Mouse (Mus musculus) intestine, embryonic 16.5 days (tissue): ENCODE results near the gene Cacybp. TPM values are rescaled to one million over a fixed set of nuclear protein-coding genes. Genes with fewer than 3 reads are reported as not detected.

Experiments used
- ATAC-seq: fragments of 200-750 bp; cut with Nextera tagmentation; 2 replicates; pipeline ENCODE4 v1.8.0; 2017; ENCODE audit warnings: moderate TSS enrichment, moderate library complexity
- H3K27ac ChIP-seq: fragments of 300-500 bp; sonication (generic); 2 replicates; pipeline ENCODE4 v1.5.1; 2014; ENCODE audit warnings: mild to moderate bottlenecking, low read length
- H3K27me3 ChIP-seq: fragments of 300-500 bp; sonication (generic); replicated peaks from 2 replicates; pipeline ENCODE4 v1.6.1; 2014; ENCODE audit warnings: low read length, control low read depth, mixed read lengths; ENCODE audit not compliant: control insufficient read depth, insufficient read depth
- H3K36me3 ChIP-seq: fragments of 300-500 bp; sonication (generic); 2 replicates; pipeline ENCODE4 v1.6.1; 2014; ENCODE audit warnings: low read length, control low read depth; ENCODE audit not compliant: control insufficient read depth, insufficient read depth
- H3K4me1 ChIP-seq: fragments of 300-500 bp; sonication (generic); 2 replicates; pipeline ENCODE4 v1.6.1; 2014; ENCODE audit warnings: low read length, control low read depth, mixed read lengths; ENCODE audit not compliant: control insufficient read depth, insufficient read depth
- H3K4me2 ChIP-seq: fragments of 300-500 bp; sonication (generic); 2 replicates; pipeline ENCODE4 v1.6.1; 2014; ENCODE audit warnings: low read depth, low read length, control low read depth
- H3K4me3 ChIP-seq: fragments of 300-500 bp; sonication (generic); 2 replicates; pipeline ENCODE4 v1.5.1; 2014; ENCODE audit warnings: mild to moderate bottlenecking, low read length
- H3K9ac ChIP-seq: fragments of 300-500 bp; sonication (generic); 2 replicates; pipeline ENCODE4 v1.6.1; 2014; ENCODE audit warnings: low read depth, low read length
- H3K9me3 ChIP-seq: fragments of 300-500 bp; sonication (generic); 2 replicates; pipeline ENCODE4 v1.6.1; 2016; ENCODE audit warnings: low read length, control low read depth; ENCODE audit not compliant: control insufficient read depth
- WGBS: fragments of 180-500 bp; shearing (Covaris S2); extraction: QIAGEN DNeasy Blood & Tissue Kit; methylation state at CpG from one replicate; pipeline ENCODE4 v1.1.7; 2014; 5-methylcytosine and 5-hydroxymethylcytosine counted together
- polyA plus RNA-seq: library from polyadenylated mRNA; unstranded; fragments of >200 nt; fragmentation: Nextera tagmentation; extraction: Ambion mirVana; gene quantifications from 2 replicates; pipeline ENCODE4 v1.2.1, GENCODE M21; 2015

Gene Cacybp
- polyA plus RNA-seq, 1 experiment from 2014 or later, result 181 TPM

DNA sequence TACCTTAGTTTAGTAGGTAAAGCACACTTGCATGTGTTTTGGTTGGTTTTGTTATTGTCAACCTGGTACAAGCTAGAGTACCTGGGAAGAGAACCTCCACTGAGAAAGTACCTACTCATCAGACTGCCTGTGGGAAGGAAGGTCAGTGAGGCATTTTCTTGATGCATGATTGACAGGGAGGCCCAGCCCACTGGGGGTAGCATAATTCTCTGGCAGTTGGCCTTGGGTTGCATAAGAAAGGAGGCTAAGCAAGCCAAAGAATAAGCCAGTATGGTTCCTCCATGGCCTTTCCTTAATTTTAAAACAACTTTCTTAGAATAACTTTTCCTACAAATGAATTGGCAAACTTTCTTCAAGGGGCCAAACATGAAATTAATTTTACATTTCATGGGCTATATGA lies 7.2 kb downstream of the Cacybp start:
- no peak for ATAC-seq
- no peak overlapping the region for H3K9ac ChIP-seq
- no peak overlapping the region for H3K4me2 ChIP-seq
- peaks cover 15% of the 10 kb centered on the region; the same call in 1 of the 2 replicates for H3K36me3 ChIP-seq
- H3K9me3 ChIP-seq, result no peaks in the 10 kb centered on the region
- no peaks in the 10 kb centered on the region; the same call in 1 of the 2 replicates for H3K4me1 ChIP-seq
- H3K4me3 ChIP-seq, result no peak overlapping the region
- H3K27me3 ChIP-seq, result no peaks in the 10 kb centered on the region
- H3K27ac ChIP-seq, result no peak overlapping the region

DNA sequence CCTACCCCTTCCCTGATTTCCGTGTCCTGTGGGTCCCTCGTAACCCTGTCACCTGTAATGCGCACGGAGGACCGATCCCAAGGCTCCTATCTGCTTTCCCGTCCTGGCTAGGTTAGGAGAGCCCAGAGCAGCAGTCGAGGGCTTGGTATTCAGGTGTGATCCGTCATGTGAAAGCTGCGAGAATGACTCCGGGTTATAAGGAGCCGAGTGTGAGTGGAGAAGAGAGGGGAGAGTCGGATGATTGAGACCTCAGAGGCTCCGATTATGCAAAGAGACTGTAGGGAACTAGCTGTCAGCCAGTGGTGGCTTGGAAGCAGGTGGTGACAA lies 17.4 kb downstream of the Cacybp start:
- Histone ChIP-seq H3K36me3 (0 out of 2 replicates have a peak, but pooled peaks cover 2% of the 10 kb centered on the region), H3K9me3 (no peaks in the 10 kb centered on the region), H3K9ac (peak overlapping the region; percentile 80), H3K27me3 (no peaks in the 10 kb centered on the region), H3K27ac (peak overlapping the region; percentile 72), H3K4me3 (peak overlapping the region; percentile 77), H3K4me1 (peaks cover 8% of the 10 kb centered on the region; the same call in 1 of the 2 replicates), H3K4me2 (peak overlapping the region; percentile 75)
- WGBS, result 0% methylated on average over 13 of the region's 13 CpGs
- peak; percentile 63 for ATAC-seq

DNA sequence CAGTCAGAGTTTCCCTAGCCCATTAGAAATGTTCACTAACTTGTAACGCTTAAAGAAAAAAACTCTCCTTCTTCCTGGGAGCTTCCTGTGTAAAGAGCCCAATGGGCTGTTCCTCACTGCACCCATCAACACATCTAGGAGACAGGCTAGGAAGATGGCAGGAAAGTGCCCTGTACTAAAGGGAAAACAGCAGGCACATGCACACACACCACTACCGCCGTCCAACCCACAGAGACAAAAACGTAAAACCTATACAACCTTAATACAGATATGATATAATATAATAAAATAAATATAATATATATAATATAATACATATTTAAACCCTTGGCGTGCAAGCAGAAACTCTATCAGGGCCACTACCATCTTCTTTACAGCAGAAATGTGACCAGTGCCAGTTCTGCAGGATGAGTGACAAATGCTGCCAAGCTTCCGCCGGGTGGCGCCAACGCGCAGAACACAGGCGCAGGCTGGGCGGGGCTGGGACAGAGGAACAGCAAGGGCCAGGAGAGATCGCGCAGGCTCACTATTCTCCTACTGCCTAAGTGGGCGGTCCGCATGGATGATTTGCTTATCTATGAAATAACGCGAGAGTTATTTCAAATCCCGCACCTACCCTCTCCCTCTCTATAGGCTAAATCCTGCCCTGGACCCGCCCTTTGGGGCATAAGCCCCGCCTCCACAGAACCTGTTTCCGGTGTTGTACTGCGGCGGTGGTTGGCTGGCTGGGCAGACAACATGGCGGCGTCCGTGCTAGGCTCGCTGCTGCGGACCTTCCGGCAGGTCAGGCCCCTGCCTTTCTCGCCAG lies 17.9 kb downstream of the Cacybp start, which contains the start of gene Mrps14:
Gene Mrps14 (plus strand): TSS at position 687 of the 808 bp plus-strand sequence.
- H3K9me3 ChIP-seq, result no peaks in the 10 kb centered on the region
- H3K9ac ChIP-seq, result peak within 1 kb of the TSS; percentile 80
- peak within 1 kb of the TSS; percentile 72 for H3K27ac ChIP-seq
- H3K4me3 ChIP-seq, result peak within 1 kb of the TSS; percentile 77
- no peaks in the 10 kb centered on the region for H3K36me3 ChIP-seq
- no peaks in the 10 kb centered on the region for H3K27me3 ChIP-seq
- H3K4me1 ChIP-seq, result peaks cover 8% of the 10 kb centered on the region; the same call in 1 of the 2 replicates
- WGBS, result 6% methylated on average over 31 of the region's 31 CpGs
- peak within 1 kb of the TSS; percentile 75 for H3K4me2 ChIP-seq
- ATAC-seq, result peak; percentile 100

DNA sequence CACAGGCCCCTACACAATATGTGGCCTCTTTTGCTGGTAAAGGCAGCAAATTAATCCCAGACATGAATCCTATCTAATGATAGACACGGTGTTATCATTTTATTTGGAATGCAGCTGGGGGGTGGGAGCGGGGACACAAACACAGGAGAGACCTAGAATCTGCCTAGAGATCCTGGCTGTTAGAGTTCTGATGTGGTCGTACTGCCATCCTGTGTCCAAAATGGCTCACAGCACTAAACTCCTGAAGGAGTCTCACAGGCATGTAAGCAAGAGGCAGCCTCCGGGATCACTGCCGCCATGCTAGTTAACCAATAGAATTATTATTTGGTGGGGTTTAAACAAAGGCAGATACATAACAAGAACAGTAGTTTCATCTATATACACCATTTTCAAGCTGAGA lies 28.2 kb downstream of the Cacybp start:
- H3K4me3 ChIP-seq, result no peak overlapping the region
- 12% methylated on average over 5 of the region's 5 CpGs for WGBS
- H3K9ac ChIP-seq, result no peak overlapping the region
- no peaks in the 10 kb centered on the region for H3K27me3 ChIP-seq
- H3K36me3 ChIP-seq, result no peaks in the 10 kb centered on the region
- no peaks in the 10 kb centered on the region for H3K4me1 ChIP-seq
- ATAC-seq, result peak; percentile 63; the same call in 1 of the 2 replicates
- H3K27ac ChIP-seq, result no peak overlapping the region
- no peaks in the 10 kb centered on the region for H3K9me3 ChIP-seq
- no peak overlapping the region for H3K4me2 ChIP-seq

DNA sequence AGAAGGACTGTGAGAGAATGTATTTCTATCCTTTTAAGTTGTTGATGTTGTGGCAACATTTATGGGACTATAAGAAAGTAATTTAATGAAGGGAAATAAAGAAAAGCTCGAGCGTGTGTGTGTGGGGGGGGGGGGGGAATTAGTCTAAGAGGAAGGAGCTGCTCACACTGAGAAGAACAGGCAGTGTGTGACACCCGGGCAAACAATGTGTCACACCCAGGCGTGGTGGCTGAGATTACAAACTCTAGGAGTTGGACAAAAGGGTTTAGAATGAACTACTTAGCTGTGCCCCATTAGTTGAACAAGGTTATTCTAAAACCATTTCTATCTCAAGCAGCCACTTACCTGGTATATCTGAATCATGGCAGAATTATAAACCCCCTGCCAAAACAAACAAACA lies 31.5 kb downstream of the Cacybp start:
- Histone ChIP-seq H3K9ac (no peak overlapping the region), H3K36me3 (no peaks in the 10 kb centered on the region), H3K4me1 (no peaks in the 10 kb centered on the region), H3K27ac (no peak overlapping the region), H3K4me3 (no peak overlapping the region), H3K27me3 (no peaks in the 10 kb centered on the region), H3K4me2 (no peak overlapping the region), H3K9me3 (no peaks in the 10 kb centered on the region)
- 66% methylated on average over 4 of the region's 4 CpGs for WGBS
- ATAC-seq, result no peak

DNA sequence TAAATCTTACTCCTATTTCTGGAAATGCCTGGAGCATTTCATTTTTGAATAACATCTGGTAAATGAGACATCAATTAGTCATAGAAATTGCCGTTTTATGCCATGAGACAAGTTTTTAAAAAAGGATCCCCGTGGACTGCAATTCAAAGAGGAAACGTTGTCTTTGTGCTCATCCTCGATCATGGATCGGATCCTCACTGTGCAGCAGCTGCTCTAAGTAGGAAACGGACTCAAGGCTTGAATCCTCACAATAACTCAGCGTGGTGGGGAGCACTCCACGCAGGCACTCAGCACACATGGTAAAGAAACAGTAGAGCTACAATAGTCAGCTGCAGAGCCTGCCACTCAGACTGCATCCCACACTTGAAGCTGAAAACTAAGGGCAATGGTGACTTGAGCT lies 35.8 kb downstream of the Cacybp start:
- H3K9ac ChIP-seq, result no peak overlapping the region
- H3K4me3 ChIP-seq, result no peak overlapping the region
- no peaks in the 10 kb centered on the region for H3K4me1 ChIP-seq
- H3K36me3 ChIP-seq, result no peaks in the 10 kb centered on the region
- no peak overlapping the region for H3K4me2 ChIP-seq
- ATAC-seq, result no peak
- no peaks in the 10 kb centered on the region for H3K9me3 ChIP-seq
- H3K27ac ChIP-seq, result no peak overlapping the region
- no peaks in the 10 kb centered on the region for H3K27me3 ChIP-seq
- WGBS, result 71% methylated on average over 8 of the region's 8 CpGs

DNA sequence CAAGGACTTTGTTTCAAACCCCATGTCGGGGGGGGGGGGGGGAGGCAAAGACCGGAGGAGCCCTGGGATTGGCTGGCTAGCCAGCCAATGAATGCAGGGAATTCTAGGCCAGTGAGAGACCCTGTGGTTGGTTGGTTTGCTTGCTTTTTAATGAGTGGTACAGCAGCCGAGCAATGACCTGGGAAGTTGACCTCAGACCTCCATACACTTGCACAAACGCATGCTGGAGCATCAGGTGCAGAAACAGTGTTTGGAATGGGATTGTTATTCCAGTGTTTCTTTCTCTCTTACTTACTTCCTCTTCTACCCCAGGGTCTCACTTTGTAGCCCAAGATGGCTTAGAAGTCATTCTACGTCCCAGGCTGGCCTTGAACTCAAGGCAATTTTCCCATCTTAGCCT lies 46.1 kb downstream of the Cacybp start:
- no peak overlapping the region for H3K4me2 ChIP-seq
- 76% methylated on average over 4 of the region's 5 CpGs for WGBS
- H3K36me3 ChIP-seq, result no peaks in the 10 kb centered on the region
- no peak overlapping the region for H3K4me3 ChIP-seq
- H3K9me3 ChIP-seq, result no peaks in the 10 kb centered on the region
- no peaks in the 10 kb centered on the region for H3K27me3 ChIP-seq
- H3K4me1 ChIP-seq, result no peaks in the 10 kb centered on the region
- H3K9ac ChIP-seq, result no peak overlapping the region
- no peak for ATAC-seq
- no peak overlapping the region for H3K27ac ChIP-seq

DNA sequence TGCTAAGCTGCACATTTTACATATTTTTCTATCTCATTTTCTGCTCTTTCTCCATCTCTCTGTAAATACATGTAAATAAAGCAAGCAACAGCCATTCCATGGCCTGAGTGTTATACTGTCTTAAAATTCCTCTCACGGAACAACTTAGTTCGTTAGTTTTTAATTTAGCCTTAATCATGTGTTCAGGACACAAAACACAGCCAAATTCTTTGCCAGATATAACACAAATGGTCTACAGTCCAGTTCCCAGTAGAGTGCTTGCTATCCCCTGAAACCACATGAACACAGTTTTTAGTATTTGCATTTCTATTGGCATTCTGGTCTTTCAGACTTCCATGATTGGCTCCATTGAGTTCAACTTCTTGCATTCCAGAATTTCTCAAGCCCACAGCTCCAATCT lies 54.5 kb downstream of the Cacybp start:
- Histone ChIP-seq H3K9me3 (no peaks in the 10 kb centered on the region), H3K27ac (no peak overlapping the region), H3K4me1 (no peaks in the 10 kb centered on the region), H3K4me3 (no peak overlapping the region), H3K4me2 (no peak overlapping the region), H3K9ac (no peak overlapping the region), H3K27me3 (no peaks in the 10 kb centered on the region), H3K36me3 (no peaks in the 10 kb centered on the region)
- no peak for ATAC-seq
- 96% methylated on average over 2 of the region's 2 CpGs for WGBS

DNA sequence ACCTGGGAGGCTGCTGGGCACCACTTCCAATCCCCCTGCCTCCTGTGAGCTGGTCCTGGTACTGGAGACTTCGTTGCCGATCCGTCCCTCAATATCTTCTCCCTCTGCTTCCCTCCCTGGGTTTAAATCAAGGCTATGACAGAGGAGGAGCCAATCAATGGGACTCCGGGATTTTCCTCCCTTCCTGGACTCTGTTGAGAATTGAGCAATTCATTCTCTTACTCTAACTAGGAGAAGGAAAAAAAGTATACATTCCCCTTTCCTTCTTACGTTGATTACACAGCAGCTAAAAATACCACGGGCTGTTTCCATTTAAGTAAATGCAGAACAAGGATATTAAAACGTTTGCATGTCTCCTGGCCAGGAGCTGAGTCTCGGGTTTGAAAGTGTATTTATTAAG lies 59.2 kb downstream of the Cacybp start, which contains the start of gene Tnn:
Gene Tnn (minus strand): TSS at position 101 of the 400 bp plus-strand sequence.
- Histone ChIP-seq H3K4me2 (peak within 1 kb of the TSS; percentile 7; the same call in 1 of the 2 replicates), H3K27me3 (no peaks in the 10 kb centered on the region), H3K9ac (no peak within 1 kb of the TSS), H3K4me1 (no peaks in the 10 kb centered on the region), H3K27ac (peak within 1 kb of the TSS; percentile 58; the same call in 1 of the 2 replicates), H3K9me3 (no peaks in the 10 kb centered on the region), H3K36me3 (no peaks in the 10 kb centered on the region), H3K4me3 (peak within 1 kb of the TSS; percentile 17)
- 48% methylated on average over 8 of the region's 8 CpGs for WGBS
- no peak for ATAC-seq
